Mouse (Mus musculus) megakaryocyte, embryonic 14.5 days (primary cell): ENCODE measurements around the gene Ccl3. TPM values are rescaled to one million over a fixed set of nuclear protein-coding genes. Genes with fewer than 3 reads are reported as not detected.

Experiments
- H3K27me3 ChIP-seq: replicated peaks from 2 replicates; pipeline ENCODE3; 2012; ENCODE audit warnings: inconsistent platforms
- H3K36me3 ChIP-seq: replicated peaks from 2 replicates; pipeline ENCODE3; 2012; ENCODE audit warnings: low read length, inconsistent platforms, mixed read lengths
- H3K4me1 ChIP-seq: 2 replicates; pipeline ENCODE4 v1.6.1; 2012; ENCODE audit warnings: inconsistent platforms
- H3K4me3 ChIP-seq: replicated peaks from 2 replicates; pipeline ENCODE3; 2012; ENCODE audit warnings: moderate library complexity, mild to moderate bottlenecking, inconsistent platforms
- H3K9me3 ChIP-seq: 2 replicates; pipeline ENCODE4 v1.6.1; 2012; ENCODE audit warnings: inconsistent platforms
- FLI1 ChIP-seq: IDR thresholded peaks from 2 replicates; pipeline ENCODE4 v1.6.1; 2012; ENCODE audit warnings: low read length, inconsistent platforms, mixed read lengths
- GATA1 ChIP-seq: IDR thresholded peaks from 3 replicates; pipeline ENCODE4 v1.6.1; 2012; ENCODE audit warnings: mixed read lengths, low read length, inconsistent platforms, borderline replicate concordance
- polyA plus RNA-seq: library from polyadenylated mRNA; stranded (reverse); fragments of >175 nt; gene quantifications from 2 replicates; pipeline ENCODE4 v1.2.3, GENCODE M21; 2012; ENCODE audit warnings: low replicate concordance; ENCODE audit not compliant: insufficient read depth

Gene Ccl3
- 7.9 TPM in 1 of 2 replicates, not detected in the other for polyA plus RNA-seq

- Histone ChIP-seq H3K36me3 (no peaks in the 10 kb centered on the region), H3K4me3 (peak within 1 kb of the TSS; percentile 84), H3K9me3 (peaks cover 5% of the 10 kb centered on the region; the same call in 1 of the 2 replicates), H3K4me1 (peaks cover 17% of the 10 kb centered on the region), H3K27me3 (peaks cover 7% of the 10 kb centered on the region)
- TF ChIP-seq GATA1 (no peak), FLI1 (no peak)
Observed at GRCm38 (mm10) chr11:83649305-83649841, at the start of gene Ccl3. Ccl3 (minus strand) TSS chr11:83649355.

GRCm38 (mm10) chr11:83692008-83692407 is 42.9 kb upstream of the Ccl3 start:
- TF ChIP-seq FLI1 (no peak), GATA1 (no peak)
- Histone ChIP-seq H3K4me3 (no peak overlapping the region), H3K27me3 (peaks cover 65% of the 10 kb centered on the region), H3K9me3 (peaks cover 8% of the 10 kb centered on the region), H3K4me1 (peaks cover 6% of the 10 kb centered on the region), H3K36me3 (no peaks in the 10 kb centered on the region)

DNA sequence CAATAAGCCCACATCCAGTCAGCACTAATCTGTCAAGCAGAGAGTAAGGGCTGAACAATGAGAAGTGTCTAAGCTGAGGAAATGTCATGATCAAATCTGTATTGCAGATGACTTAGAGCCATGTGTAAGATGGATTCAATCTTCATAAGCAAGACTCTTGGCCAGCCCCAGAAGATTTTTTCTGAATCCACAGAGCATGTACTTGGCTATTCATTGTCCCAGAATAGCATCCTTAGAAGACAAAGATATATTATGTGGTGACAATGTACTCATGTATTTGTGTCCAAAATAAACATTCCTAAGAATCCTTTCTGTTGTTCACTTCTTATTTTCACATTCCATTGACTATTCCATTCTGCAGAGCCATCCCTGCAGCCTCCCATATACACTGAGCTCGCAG is 40.8 kb upstream of the Ccl3 start:
- Histone ChIP-seq H3K4me1 (peaks cover 6% of the 10 kb centered on the region), H3K36me3 (no peaks in the 10 kb centered on the region), H3K27me3 (peaks cover 50% of the 10 kb centered on the region), H3K9me3 (peaks cover 8% of the 10 kb centered on the region), H3K4me3 (no peak overlapping the region)
- no peak for TF ChIP-seq GATA1
- no peak for TF ChIP-seq FLI1

GRCm38 (mm10) chr11:83675665-83676064 is 26.5 kb upstream of the Ccl3 start:
- Histone ChIP-seq H3K4me3 (no peak overlapping the region), H3K9me3 (no peaks in the 10 kb centered on the region), H3K36me3 (no peaks in the 10 kb centered on the region), H3K27me3 (peaks cover 29% of the 10 kb centered on the region), H3K4me1 (no peaks in the 10 kb centered on the region)
- TF ChIP-seq FLI1, result no peak
- TF ChIP-seq GATA1, result no peak

DNA sequence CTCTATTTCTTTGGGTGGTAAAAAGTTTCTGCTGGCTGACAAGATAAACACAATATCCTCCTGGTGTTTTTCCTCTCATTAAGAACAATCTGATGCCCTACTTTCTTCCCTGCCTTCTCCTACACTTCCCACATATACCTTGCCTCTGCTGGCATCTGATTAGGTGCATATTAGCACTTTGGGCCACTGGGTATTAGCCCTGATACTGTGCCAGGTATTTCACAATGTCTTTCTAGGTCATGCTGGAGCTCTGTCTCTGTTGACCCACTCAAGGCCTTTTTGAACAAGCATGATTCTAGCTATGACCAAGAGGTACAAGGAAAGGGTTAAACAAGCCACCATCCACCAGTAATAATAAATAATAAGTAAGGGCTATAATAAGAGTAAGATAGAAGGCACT is 22.6 kb upstream of the Ccl3 start:
- H3K36me3 ChIP-seq, result no peaks in the 10 kb centered on the region
- H3K9me3 ChIP-seq, result no peaks in the 10 kb centered on the region
- no peak overlapping the region for H3K4me3 ChIP-seq
- TF ChIP-seq GATA1 (no peak), FLI1 (no peak)
- peaks cover 6% of the 10 kb centered on the region for H3K4me1 ChIP-seq
- H3K27me3 ChIP-seq, result peaks cover 21% of the 10 kb centered on the region

DNA sequence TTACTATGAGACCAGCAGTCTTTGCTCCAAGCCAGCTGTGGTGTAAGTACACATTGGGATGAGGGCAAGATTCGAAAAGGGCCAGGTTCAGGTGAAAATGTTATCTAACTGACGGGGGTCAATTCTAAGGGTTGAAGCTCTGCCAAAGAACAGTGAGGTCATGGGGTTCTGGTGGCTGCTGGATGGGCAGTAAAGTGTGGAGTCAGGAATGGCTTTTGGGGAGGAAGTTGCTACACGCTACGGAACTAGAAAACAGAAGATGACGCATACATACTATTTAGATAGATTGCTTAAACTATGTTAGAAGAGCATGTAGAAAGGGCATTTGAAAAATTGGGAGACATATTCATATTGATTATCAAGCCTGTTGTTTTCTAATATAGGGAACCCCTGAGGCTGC is 14.4 kb upstream of the Ccl3 start:
- H3K4me1 ChIP-seq, result peaks cover 29% of the 10 kb centered on the region
- H3K4me3 ChIP-seq, result no peak overlapping the region
- no peak for TF ChIP-seq FLI1
- no peak for TF ChIP-seq GATA1
- H3K27me3 ChIP-seq, result peaks cover 30% of the 10 kb centered on the region
- H3K36me3 ChIP-seq, result no peaks in the 10 kb centered on the region
- H3K9me3 ChIP-seq, result no peaks in the 10 kb centered on the region

DNA sequence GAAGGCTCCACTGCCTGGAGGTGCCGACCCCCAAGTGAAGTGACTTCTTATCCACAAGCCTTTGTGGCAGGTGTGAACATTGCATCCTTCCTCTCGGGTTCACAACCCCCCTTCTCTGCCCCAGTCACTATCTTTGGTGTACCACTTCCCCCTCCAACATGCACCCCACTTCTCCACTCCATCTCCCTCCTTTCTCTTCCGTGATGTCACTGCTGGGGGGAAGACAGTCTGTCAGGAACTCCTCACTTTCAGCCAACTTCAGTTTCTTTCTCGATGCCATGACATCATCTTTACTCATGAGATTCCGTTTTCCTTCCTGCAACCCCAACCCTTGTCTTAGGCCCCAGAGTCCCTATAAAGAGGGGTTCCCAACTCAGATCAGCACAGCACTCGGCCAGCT is 13.0 kb upstream of the Ccl3 start, which contains the start of gene Ccl4:
Ccl4 (plus strand) TSS at position 381 of the 400 bp plus-strand sequence.
- no peak for TF ChIP-seq GATA1

DNA sequence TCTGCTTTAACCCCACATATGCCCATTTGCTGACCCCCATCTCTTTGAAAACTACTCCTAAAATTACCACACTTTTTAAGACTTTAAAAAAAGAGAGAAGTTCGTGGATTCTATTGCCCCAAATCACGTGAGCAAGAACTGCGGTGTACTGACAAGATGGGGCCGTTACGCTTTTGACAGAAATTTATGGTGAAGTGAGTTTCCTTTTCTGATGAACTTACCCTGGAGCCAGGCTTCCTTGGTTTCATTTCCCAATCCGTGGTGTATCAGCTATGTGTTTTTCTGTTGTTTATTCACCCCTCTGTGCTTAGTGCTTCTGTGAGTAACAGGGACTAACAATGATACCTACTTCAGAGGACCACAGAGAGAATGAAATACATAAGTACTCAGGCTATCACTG is 9.6 kb upstream of the Ccl3 start:
- no peak for TF ChIP-seq GATA1
- no peak for TF ChIP-seq FLI1
- Histone ChIP-seq H3K36me3 (no peaks in the 10 kb centered on the region), H3K4me1 (peaks cover 27% of the 10 kb centered on the region), H3K9me3 (no peaks in the 10 kb centered on the region), H3K27me3 (peaks cover 24% of the 10 kb centered on the region), H3K4me3 (no peak overlapping the region)

More for the DNA sequence above, 13.0 kb upstream of the Ccl3 start, which contains the start of gene Ccl4:
- Histone ChIP-seq H3K27me3 (peaks cover 26% of the 10 kb centered on the region), H3K4me1 (peaks cover 36% of the 10 kb centered on the region), H3K4me3 (peak within 1 kb of the TSS; percentile 50), H3K36me3 (no peaks in the 10 kb centered on the region), H3K9me3 (no peaks in the 10 kb centered on the region)

DNA sequence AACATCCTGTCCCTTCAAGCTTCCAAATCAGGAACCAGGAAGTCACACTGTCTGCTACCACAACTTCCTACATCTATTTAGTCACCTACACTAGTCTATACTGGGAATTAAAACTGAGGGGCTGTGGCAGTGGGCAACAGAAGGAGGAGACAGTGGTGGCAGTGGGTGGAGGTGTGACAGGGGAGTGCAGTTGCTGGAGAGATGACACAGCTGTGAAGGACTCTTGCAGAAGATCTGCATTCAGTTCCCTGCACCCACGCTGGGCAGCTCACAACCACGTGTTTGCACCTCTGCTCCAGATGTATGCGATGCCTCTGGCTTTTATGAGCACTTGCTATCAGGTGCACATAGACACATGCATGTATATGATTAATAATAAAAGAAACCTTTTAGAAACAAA is 8.4 kb upstream of the Ccl3 start:
- Histone ChIP-seq H3K4me1 (peaks cover 21% of the 10 kb centered on the region), H3K9me3 (no peaks in the 10 kb centered on the region), H3K4me3 (peak overlapping the region; percentile 54), H3K36me3 (no peaks in the 10 kb centered on the region), H3K27me3 (peaks cover 23% of the 10 kb centered on the region)
- TF ChIP-seq FLI1, result no peak
- TF ChIP-seq GATA1, result no peak

GRCm38 (mm10) chr11:83654606-83655005 is 5.5 kb upstream of the Ccl3 start:
- no peaks in the 10 kb centered on the region for H3K9me3 ChIP-seq
- no peaks in the 10 kb centered on the region for H3K36me3 ChIP-seq
- H3K4me3 ChIP-seq, result no peak overlapping the region
- no peak for TF ChIP-seq FLI1
- TF ChIP-seq GATA1, result no peak
- H3K27me3 ChIP-seq, result peaks cover 5% of the 10 kb centered on the region
- peaks cover 17% of the 10 kb centered on the region for H3K4me1 ChIP-seq
